Mouse (Mus musculus): Measurements from ENCODE around the gene Olfr1426.
"Not testable (repeated sequence)": the region's sequence is repeated elsewhere in the genome, so short reads cannot be mapped to it uniquely, and the experiment has no call there.

Olfr1426 gene

DNA sequence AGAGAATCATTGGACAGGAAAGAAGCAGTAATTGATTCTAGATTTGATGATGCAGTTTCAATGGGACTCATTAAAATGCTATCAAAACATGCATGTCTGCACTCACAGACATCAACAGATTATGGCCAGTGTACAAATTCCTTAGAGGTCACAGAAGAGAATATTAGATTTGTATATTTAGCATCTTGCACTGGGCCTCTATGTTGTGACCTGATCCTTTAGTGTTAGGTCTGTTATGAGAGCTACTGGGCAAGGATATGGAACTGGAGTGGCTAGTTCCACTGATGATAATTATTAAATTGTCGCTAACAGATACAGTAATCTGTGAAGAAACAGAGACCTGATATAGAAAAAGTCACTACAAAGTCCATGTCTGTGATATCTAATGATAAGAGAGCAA lies at the start of gene Olfr1426:
Gene Olfr1426, minus strand, starts transcription at position 101 of the 400 bp plus-strand sequence.
- DNase-seq (ENCODE audit: low read depth, low spot score) = no peak

DNA sequence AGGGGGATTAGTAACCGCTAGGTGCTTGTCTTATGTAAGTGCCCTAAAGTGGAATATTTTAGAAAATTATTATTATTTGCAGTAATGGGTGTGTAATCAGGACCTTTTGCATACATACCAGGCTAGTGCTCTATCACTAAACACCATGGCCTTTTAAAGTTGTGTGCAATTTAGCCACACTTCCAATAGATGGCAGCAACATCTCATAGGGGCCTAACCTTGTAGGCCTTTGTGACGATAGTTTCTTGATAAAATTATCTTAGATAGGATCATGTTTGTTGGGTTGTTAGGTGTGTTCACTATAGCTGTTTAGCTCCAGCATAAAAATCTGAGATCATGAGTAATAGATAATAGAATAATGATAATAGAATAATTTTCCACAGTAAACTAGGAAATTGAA lies 42.5 kb upstream of the Olfr1426 start:
- DNase-seq (ENCODE audit: low read depth, low spot score) = peak; percentile 16

DNA sequence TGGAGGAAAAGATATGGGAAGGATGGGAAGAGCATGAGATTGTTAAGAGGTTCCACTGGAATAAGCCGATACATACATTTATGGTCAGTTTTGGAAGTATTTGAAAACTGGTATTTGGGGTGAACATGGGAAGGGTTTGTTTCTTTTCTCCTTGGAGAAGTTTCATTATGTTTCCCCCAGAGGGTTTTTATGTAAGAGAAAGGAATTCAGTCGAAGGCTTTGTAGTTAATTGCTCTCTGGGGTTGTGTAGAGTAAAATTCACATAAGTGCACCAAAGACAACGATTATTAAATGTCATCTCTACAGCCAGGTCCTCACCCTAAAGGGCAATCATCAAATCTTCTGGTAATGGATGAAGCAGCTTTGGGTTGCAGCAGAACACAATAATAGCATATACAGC lies 31.3 kb upstream of the Olfr1426 start, which contains the start of gene Olfr76:
Gene Olfr76, minus strand, starts transcription at position 101 of the 400 bp plus-strand sequence.
- DNase-seq (ENCODE audit: low read depth, low spot score) = no peak

DNA sequence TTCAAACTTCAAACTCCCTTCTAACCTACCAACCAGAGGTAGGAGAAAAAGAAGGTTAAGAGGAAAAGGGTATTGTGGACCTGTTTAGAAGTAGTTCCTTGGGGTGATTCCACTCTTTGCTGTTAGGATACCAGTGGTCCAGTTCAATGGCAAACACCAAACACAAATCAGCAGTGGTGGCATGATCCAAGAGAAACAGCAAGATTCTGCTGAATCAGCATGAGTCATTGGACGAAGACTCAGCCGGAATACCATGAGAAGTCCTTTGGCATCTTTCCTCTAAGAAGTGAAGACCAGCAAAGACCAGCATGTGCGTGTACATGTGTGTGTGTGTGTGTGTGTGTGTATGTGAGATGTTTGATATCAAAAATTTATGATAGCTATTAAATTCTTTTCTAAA lies 24.7 kb upstream of the Olfr1426 start:
- DNase-seq (ENCODE audit: low read depth, low spot score) = no peak

DNA sequence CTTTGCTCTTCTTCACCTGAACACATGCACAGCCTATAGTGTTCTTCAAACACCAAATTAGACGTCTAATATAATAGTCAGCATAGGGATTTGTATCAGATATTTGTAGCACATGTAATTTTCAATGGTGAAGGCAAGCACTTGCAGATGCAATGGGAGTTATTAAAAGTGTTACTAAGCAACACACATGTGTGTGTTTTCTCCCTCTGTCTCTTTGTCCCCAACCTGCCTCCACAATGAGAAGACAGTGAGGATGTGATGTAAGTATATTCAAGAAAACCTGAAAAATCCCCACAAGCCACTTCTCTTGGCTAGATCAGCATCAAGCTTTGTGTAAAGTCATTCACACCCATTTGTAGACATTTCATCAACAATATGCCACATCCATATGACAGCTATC lies 24.0 kb upstream of the Olfr1426 start, which contains the start of gene Olfr1428:
Gene Olfr1428, minus strand, starts transcription at position 101 of the 400 bp plus-strand sequence.
- DNase-seq (ENCODE audit: low read depth, low spot score) = no peak

DNA sequence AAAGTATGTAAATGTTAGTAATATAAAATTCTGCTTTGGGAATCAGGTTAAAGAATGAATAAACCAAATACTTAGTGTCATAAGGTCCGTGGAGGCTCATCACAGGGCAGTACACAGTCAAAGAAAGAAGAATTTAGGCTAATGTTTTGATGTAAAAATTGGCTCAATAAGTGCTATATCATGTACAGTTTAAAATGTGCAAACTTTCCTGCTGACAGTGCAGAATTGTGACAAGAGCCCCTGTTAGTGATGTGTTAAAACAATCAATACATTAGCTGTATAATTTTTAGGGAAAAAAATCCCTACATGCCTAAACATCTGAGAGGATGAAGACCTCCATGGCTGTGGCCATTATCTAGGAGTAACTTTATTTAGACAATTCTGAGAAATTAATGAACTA lies 22.0 kb upstream of the Olfr1426 start:
- DNase-seq (ENCODE audit: low read depth, low spot score) = no peak

DNA sequence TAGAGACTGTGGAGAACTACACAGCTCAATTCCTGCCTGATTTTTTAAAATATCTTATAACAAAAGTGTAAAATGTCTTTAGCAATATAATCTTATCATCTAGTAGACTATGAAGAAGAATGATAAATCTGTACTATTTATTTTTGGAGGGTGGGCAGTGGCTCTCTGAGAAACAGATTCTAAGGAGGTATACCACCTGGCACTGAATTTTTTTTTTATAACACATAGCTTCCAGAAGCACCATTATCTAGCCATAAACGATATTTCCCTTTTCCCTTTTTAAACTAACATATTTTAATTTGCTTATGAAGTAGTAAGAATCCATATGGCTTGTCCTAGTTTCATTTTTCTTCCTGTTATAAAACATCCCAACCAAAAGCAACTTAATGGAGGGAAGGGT lies 12.7 kb upstream of the Olfr1426 start:
- no peak for DNase-seq (ENCODE audit: low read depth, low spot score)

DNA sequence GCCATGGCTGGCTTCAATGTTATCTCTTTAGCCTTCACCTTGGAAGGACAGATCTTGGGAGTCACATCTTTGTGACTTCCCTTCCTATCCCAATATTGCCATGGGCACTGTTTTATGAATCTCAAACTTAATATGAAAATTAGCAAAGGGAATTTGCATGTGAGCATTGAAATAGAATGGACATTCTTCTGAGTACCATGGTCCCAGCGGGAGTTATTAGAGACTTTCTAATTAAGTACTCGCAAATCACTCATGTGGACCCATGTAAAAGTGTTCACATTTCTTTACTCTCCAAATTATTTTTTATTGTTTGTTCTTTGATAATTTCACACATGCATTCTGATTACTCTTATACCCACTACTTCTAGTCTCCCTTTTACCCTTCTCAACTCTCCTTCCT lies 11.4 kb upstream of the Olfr1426 start, which contains the start of gene Olfr1427:
Gene Olfr1427, minus strand, starts transcription at position 101 of the 400 bp plus-strand sequence.
- DNase-seq (ENCODE audit: low read depth, low spot score) = no peak

DNA sequence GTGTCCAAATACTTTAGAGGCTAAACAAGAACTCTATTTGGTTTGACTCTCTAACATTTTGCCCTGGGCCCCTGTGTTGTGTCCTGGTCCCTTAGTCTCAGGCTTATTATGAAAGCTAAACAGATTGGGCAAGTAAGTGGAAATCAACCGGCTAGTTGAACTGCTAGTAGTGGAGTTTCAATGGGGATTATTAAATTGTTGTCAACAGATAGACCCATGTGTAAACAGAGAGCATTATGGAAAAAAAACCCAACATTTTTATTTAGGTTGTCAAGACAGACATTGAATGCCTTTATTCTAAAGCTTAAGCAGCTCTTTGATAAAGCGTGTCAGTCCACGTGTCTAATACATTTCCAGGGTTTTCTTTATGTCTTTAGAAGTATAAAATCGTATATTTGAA lies 14.2 kb downstream of the Olfr1426 start, which contains the start of gene Olfr1425:
Gene Olfr1425, minus strand, starts transcription at position 101 of the 400 bp plus-strand sequence.
- DNase-seq (ENCODE audit: low read depth, low spot score) = not testable (repeated sequence)

DNA sequence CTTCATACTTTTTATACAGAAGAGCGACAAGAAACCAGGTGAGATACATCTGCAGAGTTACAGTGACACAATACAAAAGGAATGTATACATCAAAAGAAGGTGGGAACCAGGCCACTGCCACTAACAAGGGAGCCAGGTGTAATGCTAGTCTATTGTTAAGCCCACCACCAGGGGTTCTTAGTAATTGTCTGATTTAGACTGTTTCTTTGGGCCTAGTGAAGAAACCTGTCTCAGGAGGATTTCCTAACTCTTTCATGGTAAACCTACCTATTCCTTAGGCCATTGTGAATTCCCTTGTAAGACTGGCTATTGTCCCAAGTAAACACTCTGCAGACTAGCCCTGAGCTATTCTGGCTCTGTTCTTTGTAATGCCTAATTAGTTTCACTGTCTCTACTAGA lies 22.3 kb downstream of the Olfr1426 start:
- not testable (repeated sequence) for DNase-seq (ENCODE audit: low read depth, low spot score)

DNA sequence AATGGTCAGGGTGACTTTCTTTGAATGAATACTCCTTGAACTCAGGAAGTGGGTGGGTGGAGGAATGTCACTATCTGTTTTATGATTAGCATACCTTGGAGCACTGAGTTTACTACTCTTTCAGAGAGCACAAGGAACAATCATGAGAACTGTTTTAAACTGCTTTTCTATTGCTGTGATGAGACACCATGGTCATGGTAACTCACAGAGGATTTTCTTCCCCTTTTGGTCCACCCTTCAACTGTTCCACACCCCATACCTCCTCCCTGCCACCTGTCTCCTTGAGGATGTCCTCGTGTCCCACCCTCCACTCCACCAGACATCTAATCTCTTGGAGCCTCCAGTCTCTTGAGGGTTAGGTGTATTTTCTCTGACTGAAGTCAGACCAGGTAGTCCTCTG lies 24.0 kb downstream of the Olfr1426 start:
- not testable (repeated sequence) for DNase-seq (ENCODE audit: low read depth, low spot score)

DNA sequence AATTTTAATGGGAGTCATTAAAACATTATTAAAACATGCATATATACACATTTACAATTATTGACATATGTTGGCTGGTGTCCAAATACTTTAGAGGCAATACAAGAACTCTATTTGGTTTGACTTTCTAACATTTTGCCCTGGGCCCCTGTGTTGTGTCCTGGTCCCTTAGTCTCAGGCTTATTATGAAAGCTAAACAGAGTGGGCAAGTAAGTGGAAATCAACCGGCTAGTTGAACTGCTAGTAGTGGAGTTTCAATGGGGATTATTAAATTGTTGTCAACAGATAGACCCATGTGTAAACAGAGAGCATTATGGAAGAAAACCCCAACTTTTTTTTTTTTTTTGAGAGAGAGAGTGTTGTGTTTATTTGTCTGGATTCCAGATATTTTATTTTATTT lies 29.2 kb downstream of the Olfr1426 start, which contains the start of gene Olfr1424:
Gene Olfr1424, minus strand, starts transcription at position 101 of the 400 bp plus-strand sequence.
- not testable (repeated sequence) for DNase-seq (ENCODE audit: low read depth, low spot score)

DNA sequence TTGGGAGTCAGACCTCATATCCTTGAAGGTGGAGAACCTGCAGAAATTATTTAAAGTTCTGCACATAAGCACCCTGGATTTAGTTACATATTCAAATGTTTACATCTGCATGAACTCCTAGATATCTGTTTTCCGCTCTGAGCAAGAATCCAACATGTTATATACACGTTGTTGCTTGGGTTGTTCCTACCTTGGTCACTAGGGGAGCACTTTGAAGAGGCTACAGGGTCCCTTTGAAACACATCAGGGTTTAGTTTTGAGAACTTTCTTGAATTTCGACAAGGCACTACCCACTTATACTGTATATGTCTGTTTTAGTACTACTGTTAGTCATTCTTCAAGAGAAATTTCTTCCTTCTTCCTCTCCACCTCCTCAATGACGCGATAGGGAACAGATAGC lies 48.6 kb downstream of the Olfr1426 start:
- DNase-seq (ENCODE audit: low read depth, low spot score) = no peak

DNA sequence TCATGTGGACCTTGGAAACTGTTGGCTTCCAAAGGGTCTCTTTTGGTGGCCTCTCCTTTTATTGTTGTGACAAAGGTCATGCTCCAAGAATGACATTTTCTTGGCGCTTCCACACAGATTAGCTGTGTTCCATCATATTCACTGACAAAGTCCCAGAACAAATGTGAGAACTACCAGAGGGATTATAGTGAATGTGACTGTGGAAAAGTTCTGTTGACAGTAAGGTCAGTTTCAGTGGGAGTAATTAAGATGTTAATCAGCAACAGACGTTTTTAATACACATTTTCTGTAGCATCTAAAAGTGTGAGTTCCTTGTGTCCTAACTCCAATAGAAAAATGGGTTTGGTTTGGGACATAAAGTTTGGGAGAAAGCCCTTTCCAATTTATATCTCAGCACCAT lies 50.6 kb downstream of the Olfr1426 start, which contains the start of gene Olfr1423:
Gene Olfr1423, minus strand, starts transcription at position 101 of the 400 bp plus-strand sequence.
- no peak for DNase-seq (ENCODE audit: low read depth, low spot score)

DNA sequence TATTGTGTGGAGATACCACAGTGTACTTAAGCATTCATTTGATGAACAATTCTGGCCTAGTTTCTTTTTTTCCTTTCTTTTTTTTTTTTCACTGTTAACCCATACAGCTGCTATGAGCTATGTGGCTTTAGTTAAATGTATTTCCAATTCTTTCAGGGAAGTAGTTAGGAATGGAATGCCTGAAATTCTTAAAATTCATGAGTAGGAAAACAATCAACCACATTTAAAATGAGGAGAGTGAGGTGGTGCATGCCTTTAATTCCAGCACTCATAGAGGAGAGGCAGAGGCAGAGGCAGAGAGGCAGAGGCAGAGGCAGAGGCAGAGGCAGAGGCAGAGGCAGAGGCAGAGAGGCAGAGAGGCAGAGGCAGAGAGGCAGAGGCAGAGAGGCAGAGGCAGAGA lies 54.1 kb downstream of the Olfr1426 start:
- no peak for DNase-seq (ENCODE audit: low read depth, low spot score)

Measured in forelimb bud, embryonic 11.5 days (tissue).